Mouse (Mus musculus) stomach, postnatal 0 days (tissue): ENCODE measurements around the gene Icam5. TPM values are rescaled to one million over a fixed set of nuclear protein-coding genes. Genes with fewer than 3 reads are reported as not detected.

Experiments used
- ATAC-seq: fragments of 200-750 bp; cut with Nextera tagmentation; 2 replicates; pipeline ENCODE4 v1.8.0; 2017; ENCODE audit not compliant: low FRiP score, low TSS enrichment
- DNase-seq: peaks from one replicate; pipeline ENCODE4 v3.0.0-alpha.2; 2016; ENCODE audit warnings: low spot score
- H3K27ac ChIP-seq: fragments of 300-500 bp; sonication (generic); replicated peaks from 2 replicates; pipeline ENCODE4 v1.5.1; 2014; ENCODE audit warnings: mild to moderate bottlenecking, control low read depth
- H3K27me3 ChIP-seq: fragments of 300-500 bp; sonication (generic); 2 replicates; pipeline ENCODE4 v1.6.1; 2014; ENCODE audit warnings: low read length; ENCODE audit not compliant: control insufficient read depth, insufficient read depth
- H3K36me3 ChIP-seq: fragments of 300-500 bp; sonication (generic); 2 replicates; pipeline ENCODE4 v1.6.1; 2014; ENCODE audit warnings: low read length, mixed read lengths; ENCODE audit not compliant: control insufficient read depth, insufficient read depth
- H3K4me1 ChIP-seq: fragments of 300-500 bp; sonication (generic); replicated peaks from 2 replicates; pipeline ENCODE4 v1.6.1; 2014; ENCODE audit warnings: antibody characterized with exemption; ENCODE audit not compliant: control insufficient read depth, insufficient read depth
- H3K4me2 ChIP-seq: fragments of 300-500 bp; sonication (generic); replicated peaks from 2 replicates; pipeline ENCODE4 v1.6.1; 2014; ENCODE audit warnings: low read depth, mild to moderate bottlenecking, control low read depth, moderate library complexity
- H3K4me3 ChIP-seq: fragments of 300-500 bp; sonication (generic); 2 replicates; pipeline ENCODE4 v1.5.1; 2014; ENCODE audit warnings: low read depth, low read length, control low read depth
- H3K9ac ChIP-seq: fragments of 300-500 bp; sonication (generic); 2 replicates; pipeline ENCODE4 v1.6.1; 2014; ENCODE audit warnings: mild to moderate bottlenecking, low read length, control low read depth, mixed read lengths
- H3K9me3 ChIP-seq: fragments of 300-500 bp; sonication (generic); 2 replicates; pipeline ENCODE4 v1.6.1; 2016; ENCODE audit warnings: low read length; ENCODE audit not compliant: control insufficient read depth
- CTCF ChIP-seq: IDR thresholded peaks from 2 replicates; pipeline ENCODE4 v1.5.1; 2016; ENCODE audit warnings: antibody characterized with exemption, low read depth, mild to moderate bottlenecking, moderate library complexity
- EP300 ChIP-seq: optimal IDR thresholded peaks from 2 replicates; pipeline ENCODE3; 2016; ENCODE audit warnings: antibody characterized with exemption
- WGBS: fragments of 180-500 bp; shearing (Covaris S2); extraction: QIAGEN DNeasy Blood & Tissue Kit; methylation state at CpG from one replicate; pipeline ENCODE4 v1.1.7; 2014; 5-methylcytosine and 5-hydroxymethylcytosine counted together
- microRNA counts: library from miRNA; unstranded; fragments of <30 nt; microRNA quantifications from one replicate; lab custom pipeline; 2015
- microRNA-seq: library from miRNA; unstranded; fragments of <30 nt; microRNA quantifications from one replicate; pipeline ENCODE4, GENCODE M21; 2016
- polyA plus RNA-seq: library from polyadenylated mRNA; unstranded; fragments of >200 nt; fragmentation: Nextera tagmentation; extraction: Ambion mirVana; gene quantifications from 2 replicates; pipeline ENCODE4 v1.2.1, GENCODE M21; 2015

Icam5 gene
- polyA plus RNA-seq, 1 experiment from 2014 or later: 0.27 TPM

DNA sequence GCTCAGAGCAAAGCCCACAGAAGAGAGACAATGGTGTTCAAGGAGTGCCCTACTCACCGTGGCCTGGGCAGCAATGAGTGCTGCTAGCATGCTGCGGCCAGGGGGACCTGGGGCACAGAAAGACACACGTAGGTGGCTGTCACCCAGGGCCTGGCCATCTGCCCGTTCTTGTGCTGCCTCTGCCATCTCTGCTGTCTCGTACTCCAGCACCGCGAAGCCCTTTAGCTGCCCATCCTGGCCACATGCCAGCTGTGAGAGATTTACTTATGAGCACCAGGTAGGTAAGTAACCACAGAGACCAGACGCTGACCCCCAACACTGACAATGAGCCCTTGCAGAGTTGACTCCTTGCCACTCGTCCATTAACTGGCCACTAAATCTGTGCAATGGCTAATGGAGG, 49.3 kb downstream of the Icam5 start:
- H3K4me2 ChIP-seq: no peak overlapping the region
- WGBS: 83% methylated on average over 9 of the region's 9 CpGs
- H3K27me3 ChIP-seq: no peaks in the 10 kb centered on the region
- no peak overlapping the region for H3K9ac ChIP-seq
- H3K27ac ChIP-seq: no peak overlapping the region
- ATAC-seq: no peak
- DNase-seq: no peak
- H3K9me3 ChIP-seq: no peaks in the 10 kb centered on the region
- H3K4me1 ChIP-seq: no peaks in the 10 kb centered on the region
- TF ChIP-seq CTCF: no peak
- TF ChIP-seq EP300: no peak
- H3K36me3 ChIP-seq: peaks cover 35% of the 10 kb centered on the region
- no peak overlapping the region for H3K4me3 ChIP-seq

GRCm38 (mm10) chr9:21083324-21083723, 51.5 kb downstream of the Icam5 start:
- H3K4me1 ChIP-seq: no peaks in the 10 kb centered on the region
- H3K27me3 ChIP-seq: no peaks in the 10 kb centered on the region
- no peak overlapping the region for H3K27ac ChIP-seq
- ATAC-seq (no peak), DNase-seq (no peak)
- no peak overlapping the region for H3K4me2 ChIP-seq
- TF ChIP-seq CTCF (no peak), EP300 (no peak)
- H3K4me3 ChIP-seq: no peak overlapping the region
- peaks cover 40% of the 10 kb centered on the region for H3K36me3 ChIP-seq
- no peak overlapping the region for H3K9ac ChIP-seq
- 76% methylated on average over 3 of the region's 3 CpGs for WGBS
- no peaks in the 10 kb centered on the region for H3K9me3 ChIP-seq

MicroRNA genes within 50 kb of the gene (microRNA counts, 519-probe panel; counts per million panel counts)
- not detected for microRNA mmu-miR-1900 (lab: Ali Mortazavi, UCI)

Small RNA genes within 50 kb of the gene (microRNA-seq; reads per million reads assigned to microRNA genes)
- gene Mir1900: not detected
- gene Mir7082: not detected

Other genes with a start within 250 kb of the Icam5 start
- gene Col5a3, start 217.0 kb upstream of the Icam5 start, polyA plus RNA-seq: 2.4 and 2.6 TPM in 2 replicates
- gene Rdh8, start 213.6 kb upstream of the Icam5 start, polyA plus RNA-seq: not detected in 2 replicates
- gene A230050P20Rik, start 163.4 kb upstream of the Icam5 start, polyA plus RNA-seq: 6.9 TPM in 2 replicates
- 7.7 and 7.9 TPM in 2 replicates for gene Angptl6, start 152.3 kb upstream of the Icam5 start, polyA plus RNA-seq
- 32.4 and 37.3 TPM in 2 replicates for gene Ppan, start 143.9 kb upstream of the Icam5 start, polyA plus RNA-seq
- gene Eif3g, start 133.4 kb upstream of the Icam5 start, polyA plus RNA-seq: 215 and 221 TPM in 2 replicates
- gene Dnmt1, start 72.2 kb upstream of the Icam5 start, polyA plus RNA-seq: 17.9 TPM in 2 replicates
- 16.3 and 19.4 TPM in 2 replicates for gene S1pr2, start 55.3 kb upstream of the Icam5 start, polyA plus RNA-seq
- gene Mrpl4, start 29.3 kb upstream of the Icam5 start, polyA plus RNA-seq: 87.3 and 90.2 TPM in 2 replicates
- gene Icam1, start 16.1 kb upstream of the Icam5 start, polyA plus RNA-seq: 9.5 and 11.9 TPM in 2 replicates
- gene Icam4, start 2.7 kb upstream of the Icam5 start, polyA plus RNA-seq: 0.50 and 0.81 TPM in 2 replicates
- gene Zglp1, start 35.0 kb downstream of the Icam5 start, polyA plus RNA-seq: not detected in 2 replicates
- gene Gm49373, start 41.0 kb downstream of the Icam5 start, polyA plus RNA-seq: 0.11 and 0.24 TPM in 2 replicates
- gene Fdx1l, start 41.5 kb downstream of the Icam5 start, polyA plus RNA-seq: 39.4 and 42.3 TPM in 2 replicates
- 0.28 and 0.86 TPM in 2 replicates for gene Gm38431, start 59.9 kb downstream of the Icam5 start, polyA plus RNA-seq
- gene Raver1, start 59.9 kb downstream of the Icam5 start, polyA plus RNA-seq: 15.0 and 18.3 TPM in 2 replicates
- 6.8 and 7.1 TPM in 2 replicates for gene Tyk2, start 99.2 kb downstream of the Icam5 start, polyA plus RNA-seq
- 161 TPM in 2 replicates for gene Cdc37, start 117.9 kb downstream of the Icam5 start, polyA plus RNA-seq
- gene Pde4a, start 133.6 kb downstream of the Icam5 start, polyA plus RNA-seq: 2.5 and 3.0 TPM in 2 replicates
- 37.2 and 40.8 TPM in 2 replicates for gene Keap1, start 207.3 kb downstream of the Icam5 start, polyA plus RNA-seq
- 4.7 and 5.0 TPM in 2 replicates for gene S1pr5, start 216.4 kb downstream of the Icam5 start, polyA plus RNA-seq
- 38.6 and 41.7 TPM in 2 replicates for gene Atg4d, start 233.2 kb downstream of the Icam5 start, polyA plus RNA-seq